Comparison of ENCODE assay signal across 9 mouse cellular contexts in the genomic region with DNA sequence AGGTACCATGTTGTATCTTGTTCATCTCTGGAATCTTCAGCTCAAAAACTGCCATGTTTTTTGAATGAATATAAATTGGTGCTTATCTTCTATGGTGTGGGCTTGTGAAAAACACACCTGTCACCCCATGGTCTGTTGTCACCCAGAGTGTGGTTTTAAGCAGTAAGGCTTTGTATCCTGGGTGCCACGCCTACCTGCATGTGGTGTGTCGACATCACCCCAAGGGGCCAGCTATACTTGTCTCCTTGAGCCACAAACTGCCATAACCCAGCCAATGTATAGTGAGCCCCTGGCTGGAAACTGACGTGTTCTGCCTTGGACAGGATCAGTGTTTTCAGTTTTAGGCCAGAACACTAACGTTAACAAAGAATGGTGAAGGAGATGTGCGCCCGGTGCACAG. TPM values are rescaled to one million over a fixed set of nuclear protein-coding genes. Genes with fewer than 3 reads are reported as not detected.
DNase-seq lines count a peak whose midpoint lies in the region; ATAC-seq and TF ChIP-seq lines count a peak whose summit lies in the region.
"Had no signal": no experiment of that assay in that cellular context is flagged by ENCODE, and none has a peak within 500 bp of the region (broad histone marks: within the 10 kb centered on the region; RNA-seq: fewer than 3 reads in every experiment).

No protein-coding gene starts in this region.

- ATAC-seq in liver, postnatal 0 days = no peak
- no peak for ATAC-seq in neural tube, embryonic 15.5 days (ENCODE audit: low FRiP score)
- no peak for ATAC-seq in forebrain, embryonic 16.5 days

- 60% methylated on average over 6 of the region's 6 CpGs for WGBS in liver, postnatal 0 days (ENCODE audit: insufficient replicate concordance)
- WGBS in neural tube, embryonic 15.5 days = 82% methylated on average over 6 of the region's 6 CpGs
- WGBS in forebrain, embryonic 16.5 days = 83% methylated on average over 6 of the region's 6 CpGs

- H3K36me3 ChIP-seq in liver, postnatal 0 days (replicated peaks; ENCODE audit: insufficient read depth, low read length) = peaks cover 7% of the 10 kb centered on the region
- H3K36me3 ChIP-seq in neural tube, embryonic 15.5 days = peaks cover 28% of the 10 kb centered on the region
- H3K36me3 ChIP-seq in forebrain, embryonic 16.5 days (ENCODE audit: control insufficient read depth, insufficient read depth) = peaks cover 13% of the 10 kb centered on the region

- H3K27me3 ChIP-seq in liver, postnatal 0 days (ENCODE audit: insufficient read depth, low read length) = no peaks in the 10 kb centered on the region
- H3K27me3 ChIP-seq in neural tube, embryonic 15.5 days (replicated peaks) = no peaks in the 10 kb centered on the region
- no peaks in the 10 kb centered on the region for H3K27me3 ChIP-seq in forebrain, embryonic 16.5 days (replicated peaks; ENCODE audit: control insufficient read depth, insufficient read depth, low read length)

- TF ChIP-seq EP300 in liver, postnatal 0 days (IDR thresholded peaks at IDR 0.05; ENCODE audit: low read depth) = no peak

- H3K4me2 ChIP-seq in liver, postnatal 0 days (ENCODE audit: low read depth, low read length) = no peak overlapping the region
- H3K4me2 ChIP-seq in neural tube, embryonic 15.5 days = no peak overlapping the region
- H3K4me2 ChIP-seq in forebrain, embryonic 16.5 days (ENCODE audit: low read length) = no peak overlapping the region
- H3K4me2 ChIP-seq: midbrain, embryonic 12.5 days had no signal

- no peak overlapping the region for H3K4me3 ChIP-seq in brown adipose tissue, adult 24 weeks (ENCODE audit: insufficient read depth, low read depth, low read length)
- no peak overlapping the region for H3K4me3 ChIP-seq in liver, postnatal 0 days (ENCODE audit: low read depth, low read length)
- H3K4me3 ChIP-seq in neural tube, embryonic 15.5 days (replicated peaks) = no peak overlapping the region
- no peak overlapping the region for H3K4me3 ChIP-seq in forebrain, embryonic 16.5 days (replicated peaks; ENCODE audit: low read length)
- H3K4me3 ChIP-seq: midbrain, embryonic 12.5 days had no signal

- H3K9ac ChIP-seq in liver, postnatal 0 days (replicated peaks) = no peak overlapping the region
- no peak overlapping the region for H3K9ac ChIP-seq in neural tube, embryonic 15.5 days (replicated peaks)
- no peak overlapping the region for H3K9ac ChIP-seq in forebrain, embryonic 16.5 days (replicated peaks; ENCODE audit: low read depth, low read length)
- H3K9ac ChIP-seq: midbrain, embryonic 12.5 days had no signal

- peak; percentile 35 for DNase-seq in lung, postnatal 36 days
- DNase-seq in lung, postnatal 14 days = no peak
- DNase-seq in liver, postnatal 0 days = peak; percentile 49
- peak; percentile 70 for DNase-seq in thymus, postnatal 25 days
- DNase-seq: kidney, adult 11 months had no signal

- peak overlapping the region; percentile 99 for H3K27ac ChIP-seq in brown adipose tissue, adult 24 weeks (replicated peaks; ENCODE audit: low read depth, low read length)
- peak overlapping the region; percentile 100 for H3K27ac ChIP-seq in liver, postnatal 0 days (ENCODE audit: low read depth)
- no peak overlapping the region for H3K27ac ChIP-seq in neural tube, embryonic 15.5 days (replicated peaks)
- no peak overlapping the region for H3K27ac ChIP-seq in forebrain, embryonic 16.5 days (ENCODE audit: low read length)
- H3K27ac ChIP-seq: midbrain, embryonic 12.5 days had no signal

- peaks cover 22% of the 10 kb centered on the region for H3K4me1 ChIP-seq in brown adipose tissue, adult 24 weeks (ENCODE audit: control insufficient read depth, insufficient read depth, insufficient read length, low read length)
- peaks cover 65% of the 10 kb centered on the region for H3K4me1 ChIP-seq in liver, postnatal 0 days (ENCODE audit: insufficient read depth)
- peaks cover 30% of the 10 kb centered on the region for H3K4me1 ChIP-seq in neural tube, embryonic 15.5 days
- peaks cover 24% of the 10 kb centered on the region for H3K4me1 ChIP-seq in forebrain, embryonic 16.5 days (replicated peaks; ENCODE audit: control insufficient read depth, insufficient read depth, low read length)

- H3K9me3 ChIP-seq in liver, postnatal 0 days (ENCODE audit: low read length) = no peaks in the 10 kb centered on the region
- no peaks in the 10 kb centered on the region for H3K9me3 ChIP-seq in neural tube, embryonic 15.5 days (replicated peaks)
- no peaks in the 10 kb centered on the region for H3K9me3 ChIP-seq in forebrain, embryonic 16.5 days (ENCODE audit: control insufficient read depth, low read length)
- H3K9me3 ChIP-seq: midbrain, embryonic 12.5 days had no signal

- TF ChIP-seq CTCF in liver, postnatal 0 days (IDR thresholded peaks at IDR 0.05; ENCODE audit: low read depth) = no peak

RNA-seq across cellular contexts. Expression of gene Zfp36, which starts 4.1 kb away (rescaled TPM):
- polyA plus RNA-seq in brown adipose tissue, adult 24 weeks (2012; ENCODE audit: insufficient read depth, insufficient read length, missing spikeins) = 25.1 and 70.2 TPM in 2 replicates
- polyA plus RNA-seq in liver, postnatal 0 days (2015; fragmentation: Nextera tagmentation; extraction: Ambion mirVana) = 13.5 and 21.1 TPM in 2 replicates
- polyA plus RNA-seq in neural tube, embryonic 15.5 days (2015; fragmentation: Nextera tagmentation; extraction: Ambion mirVana) = 4.2 and 7.5 TPM in 2 replicates
- 6.5 and 6.7 TPM in 2 replicates for polyA plus RNA-seq in forebrain, embryonic 16.5 days (2015; fragmentation: Nextera tagmentation; extraction: Ambion mirVana)

RNA-seq across cellular contexts. Expression of gene Med29, which starts 8.3 kb away (rescaled TPM):
- polyA plus RNA-seq in brown adipose tissue, adult 24 weeks (2012; ENCODE audit: insufficient read depth, insufficient read length, missing spikeins) = 18.4 and 20.2 TPM in 2 replicates
- polyA plus RNA-seq in liver, postnatal 0 days (2015; fragmentation: Nextera tagmentation; extraction: Ambion mirVana) = 18.0 and 18.6 TPM in 2 replicates
- polyA plus RNA-seq in neural tube, embryonic 15.5 days (2015; fragmentation: Nextera tagmentation; extraction: Ambion mirVana) = 48.4 and 50.0 TPM in 2 replicates
- polyA plus RNA-seq in forebrain, embryonic 16.5 days (2015; fragmentation: Nextera tagmentation; extraction: Ambion mirVana) = 39.9 and 40.2 TPM in 2 replicates

RNA-seq across cellular contexts. Expression of gene Paf1, which starts 8.6 kb away (rescaled TPM):
- polyA plus RNA-seq in brown adipose tissue, adult 24 weeks (2012; ENCODE audit: insufficient read depth, insufficient read length, missing spikeins) = 50.4 and 62.6 TPM in 2 replicates
- 16.9 and 21.1 TPM in 2 replicates for polyA plus RNA-seq in liver, postnatal 0 days (2015; fragmentation: Nextera tagmentation; extraction: Ambion mirVana)
- polyA plus RNA-seq in neural tube, embryonic 15.5 days (2015; fragmentation: Nextera tagmentation; extraction: Ambion mirVana) = 89.3 and 96.0 TPM in 2 replicates
- 107 and 111 TPM in 2 replicates for polyA plus RNA-seq in forebrain, embryonic 16.5 days (2015; fragmentation: Nextera tagmentation; extraction: Ambion mirVana)

RNA-seq across cellular contexts. Expression of gene Plekhg2, which starts 11.8 kb away (rescaled TPM):
- 3.1 and 3.5 TPM in 2 replicates for polyA plus RNA-seq in brown adipose tissue, adult 24 weeks (2012; ENCODE audit: insufficient read depth, insufficient read length, missing spikeins)
- 2.8 and 3.9 TPM in 2 replicates for polyA plus RNA-seq in liver, postnatal 0 days (2015; fragmentation: Nextera tagmentation; extraction: Ambion mirVana)
- polyA plus RNA-seq in neural tube, embryonic 15.5 days (2015; fragmentation: Nextera tagmentation; extraction: Ambion mirVana) = 21.4 and 26.5 TPM in 2 replicates
- 40.7 and 50.8 TPM in 2 replicates for polyA plus RNA-seq in forebrain, embryonic 16.5 days (2015; fragmentation: Nextera tagmentation; extraction: Ambion mirVana)

RNA-seq across cellular contexts. Expression of gene Rps16, which starts 33.7 kb away (rescaled TPM):
- 404 and 482 TPM in 2 replicates for polyA plus RNA-seq in brown adipose tissue, adult 24 weeks (2012; ENCODE audit: insufficient read depth, insufficient read length, missing spikeins)
- polyA plus RNA-seq in liver, postnatal 0 days (2015; fragmentation: Nextera tagmentation; extraction: Ambion mirVana) = 653 and 673 TPM in 2 replicates
- polyA plus RNA-seq in neural tube, embryonic 15.5 days (2015; fragmentation: Nextera tagmentation; extraction: Ambion mirVana) = 467 and 619 TPM in 2 replicates
- polyA plus RNA-seq in forebrain, embryonic 16.5 days (2015; fragmentation: Nextera tagmentation; extraction: Ambion mirVana) = 464 and 494 TPM in 2 replicates

Comparison
In these comparisons a context has a peak if more than half of its experiments do, and no peak if none do; other contexts are left out.
1. H3K27ac ChIP-seq: peak in brown adipose tissue, adult 24 weeks (single experiment) and liver, postnatal 0 days (single experiment); none in neural tube, embryonic 15.5 days (single experiment) and forebrain, embryonic 16.5 days (single experiment).